Mouse (Mus musculus) 3134 (cell line): ENCODE results near the gene Gm16381.
"Not testable (repeated sequence)": the region's sequence is repeated elsewhere in the genome, so short reads cannot be mapped to it uniquely, and the experiment has no call there.

Experiments used
- DNase-seq: peaks from one replicate; pipeline ENCODE4 v3.0.0-alpha.2; 2011; ENCODE audit warnings: low spot score; ENCODE audit not compliant: insufficient read length; ENCODE audit errors: extremely low read depth

The Gm16381 gene

DNA sequence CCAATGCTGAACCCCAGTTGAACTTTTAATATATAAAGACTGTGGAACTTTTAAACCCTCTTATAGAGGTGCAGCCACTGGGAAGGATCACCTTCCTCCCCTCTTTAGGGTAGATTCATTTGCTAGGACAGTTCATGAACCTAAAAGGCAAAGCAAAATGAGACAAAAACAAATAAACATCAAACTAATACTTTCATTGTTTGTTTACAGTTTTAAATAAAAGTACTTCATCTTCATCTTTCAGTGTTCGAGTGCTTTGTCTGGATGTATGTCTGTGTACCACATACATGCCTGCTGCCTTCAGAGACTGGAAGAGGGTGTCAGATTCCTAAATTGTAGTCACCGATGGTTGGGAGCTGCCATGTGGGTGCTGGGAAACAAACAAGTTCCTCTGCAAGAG, at the start of gene Gm16381:
TSS of gene Gm16381 (minus strand) at position 101 of the 400 bp plus-strand sequence.
- DNase-seq: not testable (repeated sequence)

DNA sequence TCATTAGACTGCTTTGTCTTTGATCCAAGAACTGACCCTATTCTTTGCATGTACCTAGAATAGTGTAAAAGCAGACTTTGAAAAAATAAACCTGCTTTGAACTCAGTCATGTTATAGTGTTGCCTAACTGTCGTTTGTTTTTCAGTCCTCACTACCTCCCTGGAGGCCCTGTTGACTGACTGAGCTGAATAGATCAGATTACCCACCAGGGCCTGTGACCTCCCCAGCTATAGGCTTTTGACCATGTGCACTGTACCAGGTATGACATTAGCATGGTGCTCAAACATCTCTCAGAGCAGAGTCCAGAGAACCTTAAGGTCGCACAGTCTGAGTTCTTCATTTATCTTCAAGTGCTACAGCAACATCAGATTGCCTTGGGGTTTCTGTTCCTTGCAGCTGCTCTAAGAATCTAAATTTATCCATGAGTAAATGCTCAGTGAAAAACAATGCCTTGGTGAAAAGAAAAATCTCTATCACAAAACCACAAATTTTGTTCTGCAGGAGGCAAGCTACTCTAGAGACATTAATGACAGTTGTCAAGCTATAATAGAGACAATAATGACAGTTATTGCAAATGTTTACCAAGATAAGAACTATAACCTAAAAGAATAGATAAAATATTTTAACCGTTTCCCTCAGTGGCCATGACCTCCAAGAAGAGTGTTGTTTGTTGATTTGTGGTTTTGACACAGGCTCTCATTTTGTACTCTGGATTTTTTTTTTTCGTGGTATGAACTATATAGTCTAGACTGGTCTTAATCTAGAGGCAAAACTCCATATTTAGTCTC, 8.7 kb upstream of the Gm16381 start:
- DNase-seq: not testable (repeated sequence)

DNA sequence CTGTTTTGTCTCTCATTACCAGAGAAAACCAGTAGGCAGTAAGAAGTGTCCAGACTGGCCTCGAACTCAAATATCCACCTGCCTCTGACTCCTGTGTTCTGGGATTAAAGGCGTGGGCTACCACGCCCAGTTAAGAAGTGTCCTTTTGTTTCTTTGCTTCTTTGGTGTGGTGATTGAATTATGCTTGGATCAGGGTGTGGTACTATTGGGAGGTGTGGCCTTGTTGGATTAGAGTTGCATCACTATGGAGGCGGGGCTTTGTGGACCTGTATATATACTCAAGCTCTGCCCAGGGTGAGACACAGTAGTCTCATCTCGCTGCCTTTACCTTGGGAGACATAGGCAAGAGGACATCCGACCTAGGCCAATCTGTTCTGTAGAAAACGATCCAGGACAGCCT, 25.9 kb downstream of the Gm16381 start, which contains the start of gene Gm4027:
TSS of gene Gm4027 (plus strand) at position 301 of the 400 bp plus-strand sequence.
- not testable (repeated sequence) for DNase-seq

DNA sequence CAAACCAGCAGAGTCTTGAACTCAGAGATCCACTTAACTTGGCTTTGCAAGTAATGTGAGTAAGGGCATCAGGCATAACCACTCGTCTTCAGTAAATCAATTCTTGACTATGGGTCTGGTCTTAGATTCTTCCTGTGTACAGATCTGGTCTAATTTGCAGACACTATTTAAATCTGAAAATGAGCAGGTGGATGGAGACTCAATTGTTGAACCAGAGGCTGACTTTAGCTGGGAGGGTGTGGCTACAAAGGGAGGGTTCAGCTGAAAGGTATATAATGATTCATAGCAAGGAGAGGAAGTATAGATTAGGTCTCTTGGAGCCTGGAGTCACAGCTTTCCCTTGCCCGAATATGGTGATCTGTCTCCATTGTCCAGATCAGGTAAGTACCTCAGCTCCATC, 42.0 kb downstream of the Gm16381 start, which contains the start of gene Oog1:
TSS of gene Oog1 (plus strand) at position 301 of the 400 bp plus-strand sequence.
- not testable (repeated sequence) for DNase-seq

DNA sequence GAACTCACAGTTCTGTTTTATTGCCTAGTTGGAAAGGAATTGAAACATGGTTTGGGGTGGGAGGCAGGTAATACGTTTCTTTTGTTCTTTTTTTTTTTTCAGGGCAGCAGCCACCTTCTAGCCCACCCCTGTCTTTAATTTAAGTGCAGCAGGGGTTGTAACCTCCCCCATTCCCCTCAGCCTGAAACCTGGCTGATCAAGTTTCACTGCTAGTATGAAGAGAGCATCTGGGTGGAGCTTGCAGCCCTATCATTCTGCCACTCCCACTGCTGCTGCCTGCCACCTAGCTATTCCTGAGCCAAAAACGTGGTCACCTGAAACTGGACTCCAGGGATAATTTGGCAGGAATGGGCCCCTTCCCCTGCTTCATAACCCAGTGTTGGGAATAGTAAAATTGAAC, 43.0 kb downstream of the Gm16381 start:
- not testable (repeated sequence) for DNase-seq
